Mouse (Mus musculus) forebrain, embryonic 11.5 days (tissue): Measurements from ENCODE around the gene Nap1l5. TPM values are rescaled to one million over a fixed set of nuclear protein-coding genes. Genes with fewer than 3 reads are reported as not detected.

Experiments used
- polyA plus RNA-seq: library from polyadenylated mRNA; unstranded; fragments of >200 nt; fragmentation: Nextera tagmentation; extraction: Ambion mirVana; gene quantifications from 2 replicates; pipeline ENCODE4 v1.2.1, GENCODE M21; 2014

Gene Nap1l5
- polyA plus RNA-seq, 1 experiment from 2014 or later: 19.5 TPM

Other genes starting within 250 kb of the Nap1l5 start
- 11.1 and 13.5 TPM in 2 replicates for gene Herc3, start 75.6 kb downstream of the Nap1l5 start, polyA plus RNA-seq
- gene Fam13a, start 117.5 kb upstream of the Nap1l5 start, polyA plus RNA-seq: 3.7 and 3.9 TPM in 2 replicates